Mouse (Mus musculus): ENCODE measurements around the gene Ifnab. TPM values are rescaled to one million over a fixed set of nuclear protein-coding genes. Genes with fewer than 3 reads are reported as not detected.

Ifnab gene
- polyA plus RNA-seq (2012; ENCODE audit: insufficient read depth, low replicate concordance) = not detected in 2 replicates

- Histone ChIP-seq H3K27me3 (replicated peaks) (no peaks in the 10 kb centered on the region), H3K36me3 (replicated peaks; ENCODE audit: low read length) (no peaks in the 10 kb centered on the region), H3K9me3 (no peaks in the 10 kb centered on the region), H3K4me1 (peaks cover 44% of the 10 kb centered on the region), H3K4me3 (replicated peaks) (no peak within 1 kb of the TSS)
- TF ChIP-seq FLI1 (IDR thresholded peaks at IDR 0.05; ENCODE audit: low read length) (no peak), GATA1 (IDR thresholded peaks at IDR 0.05; ENCODE audit: borderline replicate concordance, low read length) (no peak)
These were observed at the start of gene Ifnab for GRCm38 (mm10) chr4:88691259-88691658. Ifnab (minus strand) TSS chr4:88691359.

GRCm38 (mm10) chr4:88739036-88739435 lies 47.9 kb upstream of the Ifnab start:
- Histone ChIP-seq H3K36me3 (replicated peaks; ENCODE audit: low read length) (no peaks in the 10 kb centered on the region), H3K4me1 (peaks cover 16% of the 10 kb centered on the region), H3K9me3 (no peaks in the 10 kb centered on the region), H3K4me3 (replicated peaks) (no peak overlapping the region), H3K27me3 (replicated peaks) (peaks cover 6% of the 10 kb centered on the region)
- TF ChIP-seq GATA1 (IDR thresholded peaks at IDR 0.05; ENCODE audit: borderline replicate concordance, low read length) (no peak), FLI1 (IDR thresholded peaks at IDR 0.05; ENCODE audit: low read length) (no peak)

- Histone ChIP-seq H3K4me3 (replicated peaks) (no peak overlapping the region), H3K27me3 (replicated peaks) (peaks cover 6% of the 10 kb centered on the region), H3K9me3 (no peaks in the 10 kb centered on the region), H3K4me1 (peaks cover 16% of the 10 kb centered on the region), H3K36me3 (replicated peaks; ENCODE audit: low read length) (no peaks in the 10 kb centered on the region)
- TF ChIP-seq FLI1 (IDR thresholded peaks at IDR 0.05; ENCODE audit: low read length) (no peak), GATA1 (IDR thresholded peaks at IDR 0.05; ENCODE audit: borderline replicate concordance, low read length) (no peak)
These were observed 47.3 kb upstream of the Ifnab start for GRCm38 (mm10) chr4:88738480-88738879.

GRCm38 (mm10) chr4:88727324-88727723 lies 36.2 kb upstream of the Ifnab start:
- TF ChIP-seq GATA1 (IDR thresholded peaks at IDR 0.05; ENCODE audit: borderline replicate concordance, low read length) (no peak), FLI1 (IDR thresholded peaks at IDR 0.05; ENCODE audit: low read length) (no peak)
- H3K4me3 ChIP-seq (replicated peaks) = peak overlapping the region; percentile 89

GRCm38 (mm10) chr4:88726727-88727126 lies 35.6 kb upstream of the Ifnab start:
- H3K4me3 ChIP-seq (replicated peaks) = peak overlapping the region; percentile 89
- H3K9me3 ChIP-seq = no peaks in the 10 kb centered on the region
- H3K27me3 ChIP-seq (replicated peaks) = no peaks in the 10 kb centered on the region
- TF ChIP-seq GATA1 (IDR thresholded peaks at IDR 0.05; ENCODE audit: borderline replicate concordance, low read length) = no peak
- TF ChIP-seq FLI1 (IDR thresholded peaks at IDR 0.05; ENCODE audit: low read length) = no peak
- H3K36me3 ChIP-seq (replicated peaks; ENCODE audit: low read length) = no peaks in the 10 kb centered on the region
- peaks cover 28% of the 10 kb centered on the region for H3K4me1 ChIP-seq

More at GRCm38 (mm10) chr4:88727324-88727723, 36.2 kb upstream of the Ifnab start:
- Histone ChIP-seq H3K4me1 (peaks cover 28% of the 10 kb centered on the region), H3K9me3 (no peaks in the 10 kb centered on the region), H3K27me3 (replicated peaks) (no peaks in the 10 kb centered on the region), H3K36me3 (replicated peaks; ENCODE audit: low read length) (no peaks in the 10 kb centered on the region)

GRCm38 (mm10) chr4:88723497-88724090 lies 32.4 kb upstream of the Ifnab start:
- H3K27me3 ChIP-seq (replicated peaks) = no peaks in the 10 kb centered on the region
- TF ChIP-seq FLI1 (IDR thresholded peaks at IDR 0.05; ENCODE audit: low read length) = no peak
- no peak for TF ChIP-seq GATA1 (IDR thresholded peaks at IDR 0.05; ENCODE audit: borderline replicate concordance, low read length)
- no peaks in the 10 kb centered on the region for H3K9me3 ChIP-seq
- peaks cover 45% of the 10 kb centered on the region for H3K4me1 ChIP-seq
- H3K36me3 ChIP-seq (replicated peaks; ENCODE audit: low read length) = peaks cover 19% of the 10 kb centered on the region
- no peak overlapping the region for H3K4me3 ChIP-seq (replicated peaks)

GRCm38 (mm10) chr4:88721791-88722721 lies 30.9 kb upstream of the Ifnab start, which contains the start of the genes Gm26566 and Klhl9:
Gm26566 (plus strand) TSS chr4:88721805.
Klhl9 (minus strand) TSS chr4:88722465.
- peaks cover 42% of the 10 kb centered on the region for H3K4me1 ChIP-seq
- TF ChIP-seq GATA1 (IDR thresholded peaks at IDR 0.05; ENCODE audit: borderline replicate concordance, low read length) (no peak), FLI1 (IDR thresholded peaks at IDR 0.05; ENCODE audit: low read length) (no peak)
- H3K9me3 ChIP-seq = no peaks in the 10 kb centered on the region
- H3K36me3 ChIP-seq (replicated peaks; ENCODE audit: low read length) = peaks cover 32% of the 10 kb centered on the region
- H3K27me3 ChIP-seq (replicated peaks) = no peaks in the 10 kb centered on the region
- peak within 1 kb of the TSS; percentile 99 for H3K4me3 ChIP-seq (replicated peaks)

- no peaks in the 10 kb centered on the region for H3K27me3 ChIP-seq (replicated peaks)
- no peaks in the 10 kb centered on the region for H3K9me3 ChIP-seq
- H3K4me3 ChIP-seq (replicated peaks) = peak overlapping the region; percentile 89
- peaks cover 48% of the 10 kb centered on the region for H3K4me1 ChIP-seq
- no peak for TF ChIP-seq FLI1 (IDR thresholded peaks at IDR 0.05; ENCODE audit: low read length)
- TF ChIP-seq GATA1 (IDR thresholded peaks at IDR 0.05; ENCODE audit: borderline replicate concordance, low read length) = no peak
- peaks cover 56% of the 10 kb centered on the region for H3K36me3 ChIP-seq (replicated peaks; ENCODE audit: low read length)
These were observed 27.6 kb upstream of the Ifnab start for GRCm38 (mm10) chr4:88718715-88719114.

- TF ChIP-seq GATA1 (IDR thresholded peaks at IDR 0.05; ENCODE audit: borderline replicate concordance, low read length) = no peak
- no peak for TF ChIP-seq FLI1 (IDR thresholded peaks at IDR 0.05; ENCODE audit: low read length)
- peaks cover 63% of the 10 kb centered on the region for H3K36me3 ChIP-seq (replicated peaks; ENCODE audit: low read length)
- H3K27me3 ChIP-seq (replicated peaks) = no peaks in the 10 kb centered on the region
- no peaks in the 10 kb centered on the region for H3K9me3 ChIP-seq
- H3K4me3 ChIP-seq (replicated peaks) = no peak overlapping the region
- H3K4me1 ChIP-seq = peaks cover 40% of the 10 kb centered on the region
These were observed 23.9 kb upstream of the Ifnab start for GRCm38 (mm10) chr4:88715059-88715458.

Measured in megakaryocyte, embryonic 14.5 days (primary cell).